Mouse (Mus musculus) embryonic stem cell, embryonic (primary cell): Measurements from ENCODE around the gene Mrpl17.

Experiments used
- CTCF ChIA-PET, 4 experiments: fragments of 300-600 bp in 2 of 4; fragments of 350-600 bp in 2 of 4; sonication (Branson Sonifier 250); formaldehyde crosslinking; loops; one replicate each; lab custom pipeline; 2022; ENCODE audit warnings: inconsistent platforms in 2 of 4; lab: Charles Lee
- POLR2A ChIA-PET, 4 experiments: fragments of 300-600 bp in 2 of 4; fragments of 350-600 bp in 2 of 4; sonication (Branson Sonifier 250); formaldehyde crosslinking; loops; one replicate each; lab custom pipeline; 2022; ENCODE audit warnings: antibody characterized with exemption in 4 of 4, inconsistent platforms in 1 of 4; lab: Charles Lee

Gene Mrpl17

DNA sequence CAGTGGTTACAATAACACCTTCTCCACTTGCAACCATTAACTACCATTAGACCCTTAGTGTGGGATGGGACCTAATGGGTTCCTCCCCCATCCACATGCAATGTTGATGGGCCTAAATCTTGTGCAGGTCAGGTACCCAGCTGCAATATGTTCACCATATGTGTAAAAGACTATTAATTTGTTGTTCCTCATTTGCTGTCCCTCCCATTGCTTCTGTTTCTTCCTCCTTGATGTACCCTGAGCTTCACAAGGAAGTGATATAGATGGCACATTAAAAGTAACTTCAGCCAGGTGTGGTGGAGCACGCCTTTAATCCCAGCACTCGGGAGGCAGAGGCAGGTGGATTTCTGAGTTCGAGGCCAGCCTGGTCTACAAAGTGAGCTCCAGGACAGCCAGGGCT is 13.9 kb downstream of the Mrpl17 start:
- ChIA-PET CTCF (interaction anchor here in 1 of 4 experiments (1.0 kb wide), 1 partner anchor 13 kb away, joined by 3 read pairs; no protein-coding TSS in a partner anchor), POLR2A (interaction anchor here in 3 of 4 experiments (0.6 to 1.8 kb wide), 5 partner anchors 12 to 47 kb away, joined by 3 to 7 read pairs (median 4); partner anchors contain the start of genes Mrpl17 (in 1 of the 3) and Tpp1 (in 1 of the 3))

DNA sequence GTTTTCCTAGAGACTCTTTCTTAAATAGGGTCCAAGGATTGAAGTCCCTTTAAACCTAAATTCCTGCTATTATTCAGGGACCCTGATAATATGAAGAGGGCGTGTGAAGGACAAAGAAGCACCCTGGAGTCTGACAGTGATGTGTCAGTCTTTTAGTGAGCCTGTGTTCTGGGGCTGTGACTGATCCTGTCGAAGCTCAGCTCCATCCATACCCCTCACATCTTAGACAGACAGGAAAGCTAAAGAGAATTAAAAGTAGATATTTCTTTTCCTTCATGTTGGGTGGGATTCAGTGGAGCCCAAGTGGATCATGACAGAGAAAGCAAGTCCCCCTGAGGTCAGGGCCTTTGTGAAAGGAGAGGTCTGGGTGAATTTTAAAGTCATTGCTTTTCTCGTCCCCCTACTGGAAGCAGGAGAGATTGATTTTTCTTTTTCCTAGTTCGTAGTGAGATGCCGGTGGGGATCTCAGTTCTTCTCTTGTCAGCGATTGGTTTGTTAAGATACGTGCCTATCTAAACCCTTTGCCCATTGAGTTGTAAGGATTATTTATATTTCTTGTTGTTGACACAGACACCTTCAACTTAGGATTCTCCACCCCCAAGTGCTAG is 15.0 kb downstream of the Mrpl17 start:
- CTCF ChIA-PET, result interaction anchor here in 1 of 4 experiments (0.6 kb wide), 1 partner anchor 10 kb away, joined by 3 read pairs; no protein-coding TSS in a partner anchor
- POLR2A ChIA-PET, result no interaction called here

DNA sequence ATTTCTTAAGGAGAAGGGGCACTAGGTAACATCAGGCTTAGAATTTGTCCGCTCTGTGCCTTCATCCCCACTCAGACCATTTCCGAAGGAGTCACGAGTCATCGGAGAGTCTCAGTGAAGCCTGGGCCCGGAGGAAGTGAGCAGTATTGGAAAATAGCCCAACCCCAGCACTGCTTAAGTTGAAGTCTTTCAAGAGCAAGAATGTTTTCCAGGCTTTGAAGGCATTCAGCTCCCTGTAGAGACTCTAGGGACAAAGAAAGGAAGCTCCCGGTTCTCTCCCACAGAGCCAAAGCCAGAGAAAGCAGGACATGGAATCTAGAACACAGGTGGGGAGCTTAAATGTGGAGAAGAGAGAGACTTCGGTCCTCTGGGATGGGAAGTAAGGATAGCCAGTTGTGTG is 17.2 kb downstream of the Mrpl17 start:
- POLR2A ChIA-PET, result interaction anchor here in 1 of 4 experiments (1.0 to 2.6 kb wide), 2 partner anchors 10 to 17 kb away, joined by 3 to 7 read pairs; partner anchors contain the start of gene Mrpl17
- CTCF ChIA-PET, result interaction anchor here in 1 of 4 experiments (0.7 kb wide), 1 partner anchor 1876 kb away, joined by 3 read pairs; no protein-coding TSS in a partner anchor

DNA sequence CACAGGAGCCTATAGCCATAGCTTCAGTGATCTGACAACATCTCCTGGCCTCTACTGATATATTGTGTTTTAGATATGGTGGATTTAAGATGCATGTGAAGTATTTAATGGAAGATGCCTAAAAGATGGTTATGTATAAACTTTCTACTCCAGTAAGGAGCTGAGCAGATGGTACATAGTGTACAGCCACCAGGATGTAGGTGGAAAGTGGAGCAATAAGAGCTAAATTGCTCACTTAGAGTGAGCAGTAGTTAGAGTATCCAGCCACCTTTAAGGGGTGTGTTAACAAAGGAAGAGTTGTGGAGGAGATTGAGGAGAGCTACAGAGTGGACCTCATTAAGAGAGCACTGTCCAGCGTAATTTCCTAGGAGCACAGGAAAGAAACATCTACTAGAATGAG is 19.8 kb downstream of the Mrpl17 start:
- CTCF ChIA-PET, result interaction anchor here in 3 of 4 experiments (0.5 to 1.1 kb wide), 3 partner anchors 26 to 141 kb away, joined by 3 to 4 read pairs (median 3); partner anchors contain the start of gene Dnhd1 (in 1 of the 3)
- POLR2A ChIA-PET, result interaction anchor here in 2 of 4 experiments (0.8 to 2.6 kb wide), 9 partner anchors 8 to 210 kb away, joined by 3 to 10 read pairs (median 4); partner anchors contain the start of genes Mrpl17 (in 2 of the 2), Tpp1 (in 2 of the 2) and Rrp8 (in 1 of the 2)

DNA sequence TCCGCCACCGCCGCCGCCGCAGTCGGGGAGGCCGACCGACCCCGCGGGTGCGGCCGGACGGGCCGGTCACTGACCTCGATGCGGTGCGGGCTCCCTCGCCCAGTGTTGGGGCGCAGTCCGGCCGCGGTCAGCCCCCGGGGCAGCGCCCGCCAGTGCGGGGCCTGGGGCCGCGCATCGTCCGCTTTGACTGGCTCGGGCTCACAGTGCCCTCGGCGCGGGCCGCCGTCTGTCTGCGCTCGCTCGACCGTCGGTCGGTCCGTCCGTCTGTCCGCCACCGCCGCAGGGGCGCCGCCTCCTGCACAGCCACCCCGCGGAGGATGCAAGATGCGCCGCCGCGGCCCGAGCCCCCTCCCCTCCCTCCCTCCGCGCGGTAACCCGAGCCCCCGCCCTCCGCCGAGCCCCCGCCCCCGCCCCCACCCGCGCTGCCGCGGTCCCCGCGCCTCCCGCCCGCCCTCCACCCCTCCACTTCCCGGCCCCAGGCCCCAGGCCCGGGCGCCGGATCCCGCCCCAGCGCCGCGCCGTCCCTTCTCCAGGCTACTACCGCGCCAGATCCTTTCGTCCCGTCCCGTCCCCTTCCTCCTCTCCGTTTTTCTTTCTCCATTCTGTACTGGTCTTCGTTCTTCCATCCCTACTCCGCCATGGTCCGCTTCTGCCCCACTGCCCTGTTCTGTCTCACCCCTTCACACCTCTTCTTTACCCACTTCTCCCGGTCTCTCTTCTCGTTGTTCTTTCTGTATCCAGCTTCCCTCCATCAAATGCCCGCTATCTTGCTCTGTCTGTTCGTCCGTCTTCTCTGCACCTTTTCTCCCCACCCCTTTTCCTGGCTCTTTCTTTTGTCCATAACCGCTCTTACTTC is 23.4 kb downstream of the Mrpl17 start, which contains the start of gene Dchs1:
Dchs1 (minus strand) TSS at position 370 of the 856 bp plus-strand sequence.
- ChIA-PET CTCF (no interaction called here), POLR2A (no interaction called here)

DNA sequence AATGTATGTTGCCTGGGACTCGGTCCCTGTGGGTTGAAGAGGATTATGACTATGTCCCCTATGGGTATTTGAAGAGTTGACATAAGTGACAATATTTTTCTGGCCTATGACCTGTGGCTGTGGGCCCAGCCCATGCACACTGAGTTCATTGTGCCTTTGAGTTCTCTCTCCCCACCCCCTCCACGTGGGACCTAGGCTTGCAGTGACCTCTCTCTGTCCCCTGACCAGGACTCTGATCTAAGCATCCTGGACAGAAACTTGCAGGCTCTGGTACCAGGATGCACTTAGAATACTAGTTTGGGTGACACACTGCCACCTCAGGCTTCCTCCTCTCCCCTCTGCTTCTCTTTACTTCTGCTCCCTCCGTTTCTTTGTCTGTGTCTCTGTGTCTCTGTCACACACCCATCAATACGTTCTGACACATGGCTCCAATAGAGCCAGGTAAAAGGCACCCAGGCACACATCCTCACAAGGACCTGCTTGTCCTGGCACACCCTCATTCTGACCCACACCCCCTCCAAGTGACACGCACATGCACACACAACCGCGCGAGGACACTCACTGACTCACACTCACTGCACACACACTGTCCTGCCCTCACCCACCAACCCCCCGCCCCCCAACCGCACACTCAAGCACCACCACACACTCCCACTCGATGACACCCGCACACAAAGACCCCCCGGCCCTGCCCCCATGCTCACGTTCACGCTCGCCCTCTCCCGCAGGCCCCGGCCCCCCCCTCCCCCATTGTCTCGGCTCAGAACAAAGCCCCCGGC is 24.2 kb downstream of the Mrpl17 start:
- CTCF ChIA-PET, result no interaction called here
- POLR2A ChIA-PET, result interaction anchor here in 2 of 4 experiments (0.8 to 4.3 kb wide), 3 partner anchors 14 to 35 kb away, joined by 3 to 24 read pairs (median 5); partner anchors contain the start of gene Tpp1 (in 2 of the 2)

DNA sequence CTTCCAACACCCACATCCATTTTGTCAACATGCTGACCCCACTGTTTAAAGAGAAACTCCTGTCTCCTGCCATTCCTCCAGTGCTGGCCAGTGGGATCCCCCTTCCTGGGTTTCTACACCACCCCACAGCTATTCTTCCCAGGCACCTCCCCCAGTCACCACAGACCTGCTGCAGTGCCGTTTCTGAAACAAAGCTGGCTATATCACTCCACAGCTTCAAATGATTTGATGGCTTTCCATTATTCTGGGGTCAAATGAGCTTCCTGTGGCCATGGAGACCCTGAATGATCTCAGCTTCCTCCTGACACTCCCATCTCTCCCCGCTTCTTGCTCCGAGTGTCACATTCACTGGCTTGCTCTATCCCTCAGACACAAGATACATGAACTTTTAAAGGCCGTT is 26.3 kb downstream of the Mrpl17 start:
- ChIA-PET POLR2A (interaction anchor here in 2 of 4 experiments (1.0 to 4.3 kb wide), 4 partner anchors 10 to 48 kb away, joined by 3 to 24 read pairs (median 4); partner anchors contain the start of genes Tpp1 (in 2 of the 2) and Ilk (in 1 of the 2)), CTCF (interaction anchor here in 1 of 4 experiments (1.1 kb wide), 1 partner anchor 12 kb away, joined by 3 read pairs; no protein-coding TSS in a partner anchor)

DNA sequence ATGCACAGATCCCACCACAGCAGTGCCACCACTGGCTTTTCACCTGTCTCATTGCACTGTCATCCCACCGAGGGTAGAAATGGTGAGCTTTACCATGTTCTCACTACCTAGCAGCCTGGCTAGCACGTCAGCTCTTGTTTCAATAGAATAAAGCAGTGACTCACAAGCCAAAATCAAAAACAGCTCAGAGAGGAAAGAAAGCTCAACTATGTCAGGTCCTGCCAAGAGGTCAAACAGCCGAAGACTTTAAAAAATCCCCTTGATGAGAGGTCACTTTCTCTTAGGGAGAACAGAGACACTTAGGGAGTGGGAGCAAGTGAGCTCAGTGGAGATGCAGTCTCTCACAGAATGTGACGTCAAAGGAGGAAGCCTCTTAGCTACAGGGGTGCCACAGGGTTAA is 27.0 kb downstream of the Mrpl17 start:
- ChIA-PET CTCF (interaction anchor here in 1 of 4 experiments (1.1 kb wide), 1 partner anchor 13 kb away, joined by 3 read pairs; no protein-coding TSS in a partner anchor), POLR2A (interaction anchor here in 3 of 4 experiments (1.2 to 4.3 kb wide), 7 partner anchors 10 to 48 kb away, joined by 3 to 24 read pairs (median 4); partner anchors contain the start of genes Tpp1 (in 3 of the 3) and Ilk (in 1 of the 3))

DNA sequence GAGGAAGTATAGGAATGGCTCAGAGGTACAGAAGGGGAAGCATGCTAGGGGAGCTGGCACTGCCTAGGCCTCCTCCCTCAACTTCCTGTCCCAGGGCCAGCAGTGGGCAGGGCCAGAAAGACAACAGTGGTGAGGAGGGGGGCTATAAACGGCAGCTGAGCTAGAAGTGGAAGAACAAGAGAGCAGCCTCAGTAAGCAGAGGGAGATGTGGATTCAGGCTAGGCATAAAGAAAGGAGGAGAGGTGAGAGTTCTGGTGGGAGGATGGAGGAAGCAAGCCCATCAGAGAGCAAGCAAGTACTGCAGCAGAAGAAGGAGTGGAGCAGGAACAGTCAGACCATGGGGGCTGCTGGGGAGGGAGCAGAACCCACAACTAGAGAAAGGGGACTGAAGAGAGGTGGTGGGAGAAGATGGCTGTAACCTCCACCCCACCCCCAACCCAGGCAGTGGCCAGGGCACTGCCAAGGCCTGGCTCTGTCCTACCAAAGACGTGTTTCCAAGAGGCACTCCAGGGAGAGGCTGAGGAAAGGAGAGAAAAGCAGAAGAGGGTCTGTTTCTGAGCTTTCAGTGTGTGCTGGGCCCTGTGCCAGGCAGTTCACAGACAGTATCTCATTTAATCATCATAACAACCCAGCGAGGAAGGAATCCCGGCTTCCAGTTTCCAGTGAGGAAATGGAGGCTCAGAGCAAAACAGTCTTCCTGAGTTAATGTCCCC is 32.2 kb downstream of the Mrpl17 start:
- POLR2A ChIA-PET, result no interaction called here
- CTCF ChIA-PET, result no interaction called here

DNA sequence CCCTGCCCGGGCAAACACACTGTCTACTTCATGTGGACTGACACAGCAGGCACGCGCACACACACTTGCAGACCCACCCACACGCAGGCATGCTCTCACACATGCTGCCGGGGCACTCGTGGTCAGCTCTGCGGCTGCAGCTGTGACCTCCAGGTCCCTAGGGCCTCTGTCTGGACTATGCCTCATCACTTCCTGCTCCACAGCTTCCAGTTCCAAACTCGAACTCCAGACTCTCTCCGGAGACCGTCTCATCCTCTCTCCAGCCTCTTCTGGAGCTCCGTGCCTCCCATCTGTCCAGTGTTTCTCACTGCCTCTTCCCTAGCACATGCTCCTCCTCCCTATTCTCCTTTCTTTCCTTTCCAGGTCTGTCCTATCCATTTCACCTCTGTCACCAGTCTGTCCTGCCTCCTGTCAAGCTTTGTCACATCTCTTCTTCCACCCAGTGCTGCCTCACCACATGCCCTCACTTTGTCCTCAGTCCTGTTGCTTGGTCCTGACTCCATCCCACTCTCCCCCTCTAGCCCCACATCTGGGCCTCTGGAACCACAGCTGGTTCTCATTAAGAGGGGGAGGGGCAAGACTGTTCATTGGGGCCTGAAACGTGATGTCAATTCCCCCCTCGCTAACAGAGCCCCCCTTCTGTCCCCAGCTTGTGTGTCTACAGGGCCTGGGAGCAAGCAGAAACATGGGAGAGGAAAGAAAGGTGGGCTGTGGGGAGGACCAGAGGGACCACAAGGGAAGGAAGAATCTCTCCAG is 32.9 kb downstream of the Mrpl17 start:
- ChIA-PET CTCF (interaction anchor here in 1 of 4 experiments (0.6 kb wide), 1 partner anchor 39 kb away, joined by 6 read pairs; no protein-coding TSS in a partner anchor), POLR2A (no interaction called here)

DNA sequence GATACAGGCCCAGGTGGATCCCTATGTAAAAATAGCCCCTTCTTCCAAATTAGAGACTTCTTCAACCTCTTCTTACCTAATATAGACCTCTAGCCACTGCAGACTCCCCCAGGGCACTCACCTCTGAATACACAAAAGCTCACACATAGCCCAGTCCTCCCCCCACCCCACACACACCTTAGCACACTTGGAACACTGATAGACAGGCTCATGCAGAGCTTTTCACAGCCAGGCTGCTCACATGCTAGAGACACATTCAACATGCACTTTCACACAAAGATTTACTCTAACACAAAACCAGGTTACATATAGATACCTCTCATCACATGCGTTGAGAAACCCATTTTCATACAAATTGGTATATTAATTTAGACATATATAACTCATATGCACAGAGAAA is 33.6 kb downstream of the Mrpl17 start:
- POLR2A ChIA-PET, result no interaction called here
- CTCF ChIA-PET, result no interaction called here

DNA sequence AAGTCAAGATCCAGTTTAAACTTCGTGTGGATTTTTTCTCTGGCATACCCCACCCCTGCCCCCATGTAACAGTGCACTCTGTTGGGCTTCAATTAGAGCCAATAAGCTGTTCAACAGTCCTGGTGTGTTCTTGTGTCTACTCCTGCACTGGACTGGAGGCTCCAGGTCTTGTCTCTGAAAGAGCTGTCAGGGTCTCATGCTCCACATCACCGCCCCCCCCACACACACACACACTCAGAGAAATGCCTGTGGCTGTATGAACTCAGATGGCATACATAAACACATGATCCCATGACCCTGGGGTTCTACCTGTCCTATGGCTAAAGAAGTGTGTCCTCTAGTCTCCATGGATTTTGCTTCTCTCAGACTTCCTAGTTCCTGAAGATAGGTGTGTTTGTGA is 34.9 kb downstream of the Mrpl17 start:
- POLR2A ChIA-PET, result no interaction called here
- CTCF ChIA-PET, result no interaction called here

DNA sequence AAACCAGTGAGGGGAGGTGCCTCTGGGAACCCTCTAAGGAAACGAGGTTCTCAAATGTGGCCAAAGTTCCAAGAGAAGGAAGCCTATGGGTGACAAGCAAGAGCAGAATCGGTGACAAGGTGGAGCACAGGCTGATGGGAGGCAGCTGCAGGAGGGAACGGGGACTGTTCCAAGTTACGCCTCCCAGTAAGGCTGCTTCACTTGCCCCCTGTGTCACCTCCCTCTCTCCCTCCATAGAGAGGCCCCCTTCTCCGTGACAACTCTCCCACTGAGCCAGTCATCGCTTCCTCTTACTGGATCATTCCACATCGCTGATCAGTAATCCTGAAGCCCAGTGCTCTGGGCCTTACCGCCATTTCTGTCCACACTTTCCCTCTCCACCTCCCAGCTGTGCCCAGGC is 36.2 kb downstream of the Mrpl17 start:
- ChIA-PET CTCF (no interaction called here), POLR2A (interaction anchor here in 1 of 4 experiments (1.0 kb wide), 1 partner anchor 11 kb away, joined by 3 read pairs; no protein-coding TSS in a partner anchor)

DNA sequence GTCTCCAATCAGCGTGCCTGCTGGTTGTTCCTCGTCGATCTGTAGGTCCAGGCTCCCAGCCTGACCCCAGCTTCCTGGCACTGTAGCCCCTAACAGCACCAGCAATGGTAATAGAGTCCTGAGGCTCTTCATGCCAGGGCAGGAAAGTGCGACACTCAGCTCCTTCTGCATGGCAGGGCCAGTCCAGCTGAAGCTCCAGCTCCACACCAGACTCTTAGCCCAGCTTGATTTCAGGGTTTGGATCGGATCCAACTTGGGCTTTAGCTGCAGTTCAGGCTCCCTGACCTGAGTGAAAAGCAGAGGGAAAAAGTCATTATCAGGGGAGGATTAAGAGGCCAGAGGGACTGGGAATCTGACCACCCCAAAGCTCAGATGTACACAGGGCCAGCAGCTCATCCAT is 37.9 kb downstream of the Mrpl17 start:
- ChIA-PET CTCF (no interaction called here), POLR2A (interaction anchor here in 3 of 4 experiments (0.7 to 1.8 kb wide), 12 partner anchors 10 to 38 kb away, joined by 3 to 6 read pairs (median 4); partner anchors contain the start of genes Mrpl17 (in 2 of the 3), Tpp1 (in 2 of the 3) and Taf10 (in 1 of the 3))

DNA sequence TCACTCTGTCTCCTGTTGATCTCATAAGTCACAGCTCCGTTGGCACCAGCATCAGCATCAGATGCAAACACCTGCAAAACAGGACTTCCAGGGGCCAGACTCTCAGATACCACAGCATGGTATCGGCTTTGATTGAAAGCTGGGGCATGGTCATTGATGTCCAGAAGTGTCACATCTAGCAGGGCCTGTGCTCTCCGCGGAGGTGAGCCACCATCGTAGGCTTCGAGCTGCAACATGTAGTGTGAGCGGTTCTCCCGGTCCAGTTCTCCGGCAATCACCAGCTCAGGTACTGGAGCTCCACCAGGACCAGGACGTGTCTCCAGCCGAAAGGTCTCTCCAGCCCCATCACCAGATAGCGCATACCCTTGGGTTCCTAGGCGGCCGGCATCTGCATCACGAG is 38.6 kb downstream of the Mrpl17 start:
- ChIA-PET POLR2A (interaction anchor here in 3 of 4 experiments (1.1 to 1.8 kb wide), 7 partner anchors 10 to 39 kb away, joined by 3 to 6 read pairs (median 5); partner anchors contain the start of genes Mrpl17 (in 2 of the 3) and Tpp1 (in 1 of the 3)), CTCF (interaction anchor here in 1 of 4 experiments (0.8 kb wide), 1 partner anchor 121 kb away, joined by 6 read pairs; the partner anchor contains the start of gene Dnhd1)

DNA sequence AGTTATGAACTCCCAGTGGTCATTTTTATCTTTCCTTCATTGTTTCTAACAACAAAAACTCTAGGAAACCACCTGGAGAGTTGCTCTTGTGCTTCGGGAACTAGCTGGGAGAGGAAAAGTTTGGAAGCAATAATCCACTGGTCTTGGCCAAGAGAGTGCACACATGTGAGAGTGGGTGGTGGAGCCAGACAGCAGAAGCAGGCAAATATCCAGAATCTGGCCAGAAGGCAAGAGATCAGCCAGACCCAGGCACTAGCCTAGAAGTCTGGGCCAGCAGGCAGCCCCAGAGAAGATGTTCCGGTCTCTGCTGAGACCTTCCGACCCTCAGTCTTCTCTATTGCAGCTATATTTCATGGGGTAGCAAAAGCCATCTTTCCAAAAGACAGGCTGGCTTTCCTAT is 40.9 kb downstream of the Mrpl17 start:
- CTCF ChIA-PET, result no interaction called here
- POLR2A ChIA-PET, result interaction anchor here in 1 of 4 experiments (0.8 kb wide), 1 partner anchor 8 kb away, joined by 3 read pairs; no protein-coding TSS in a partner anchor
